Mouse (Mus musculus): ENCODE results near the gene Ppp2r5a.

- TF ChIP-seq CTCF (IDR thresholded peaks at IDR 0.05; ENCODE audit: insufficient read depth, low read depth, low read length): no peak
- TF ChIP-seq POLR2A (IDR thresholded peaks at IDR 0.05; ENCODE audit: insufficient read depth, low read depth, low read length): no peak
Measured at GRCm38 (mm10) chr1:191406516-191406915, 3.4 kb upstream of the Ppp2r5a start.
